Mouse (Mus musculus) heart, postnatal 0 days (tissue): ENCODE results near the gene Zfp28. TPM values are rescaled to one million over a fixed set of nuclear protein-coding genes. Genes with fewer than 3 reads are reported as not detected.

Experiments used
- ATAC-seq: fragments of 200-750 bp; cut with Nextera tagmentation; 2 replicates; pipeline ENCODE4 v1.8.0; 2017; ENCODE audit warnings: low read depth, moderate number of reproducible peaks, moderate library complexity; ENCODE audit not compliant: insufficient read depth
- DNase-seq: peaks from one replicate; pipeline ENCODE4 v3.0.0-alpha.2; 2016; ENCODE audit warnings: low spot score
- H3K27ac ChIP-seq: fragments of 300-500 bp; sonication (generic); 2 replicates; pipeline ENCODE4 v1.5.1; 2014; ENCODE audit warnings: low read depth, mild to moderate bottlenecking
- H3K27me3 ChIP-seq: fragments of 300-500 bp; sonication (generic); 2 replicates; pipeline ENCODE4 v1.6.1; 2014; ENCODE audit warnings: low read length, mixed read lengths; ENCODE audit not compliant: control insufficient read depth, insufficient read depth
- H3K36me3 ChIP-seq: fragments of 300-500 bp; sonication (generic); replicated peaks from 2 replicates; pipeline ENCODE4 v1.6.1; 2014; ENCODE audit warnings: low read length, mixed read lengths; ENCODE audit not compliant: control insufficient read depth, insufficient read depth
- H3K4me1 ChIP-seq: fragments of 300-500 bp; sonication (generic); 2 replicates; pipeline ENCODE4 v1.6.1; 2014; ENCODE audit warnings: antibody characterized with exemption; ENCODE audit not compliant: control insufficient read depth, insufficient read depth
- H3K4me2 ChIP-seq: fragments of 300-500 bp; sonication (generic); 2 replicates; pipeline ENCODE4 v1.6.1; 2014; ENCODE audit warnings: low read depth, mild to moderate bottlenecking, low read length, moderate library complexity
- H3K4me3 ChIP-seq: fragments of 300-500 bp; sonication (generic); 2 replicates; pipeline ENCODE4 v1.5.1; 2014; ENCODE audit warnings: low read depth, low read length
- H3K9ac ChIP-seq: fragments of 300-500 bp; sonication (generic); replicated peaks from 2 replicates; pipeline ENCODE4 v1.6.1; 2014; ENCODE audit warnings: low read depth, low read length, mixed read lengths
- H3K9me3 ChIP-seq: fragments of 300-500 bp; sonication (generic); replicated peaks from 2 replicates; pipeline ENCODE4 v1.6.1; 2016; ENCODE audit warnings: low read length; ENCODE audit not compliant: control insufficient read depth
- CTCF ChIP-seq: IDR thresholded peaks from 2 replicates; pipeline ENCODE4 v1.5.1; 2016; ENCODE audit warnings: antibody characterized with exemption, control low read depth, low read depth
- EP300 ChIP-seq: IDR thresholded peaks from 2 replicates; pipeline ENCODE4 v1.6.1; 2016; ENCODE audit warnings: antibody characterized with exemption, low read depth
- WGBS: fragments of 180-500 bp; shearing (Covaris S2); extraction: QIAGEN DNeasy Blood & Tissue Kit; methylation state at CpG from one replicate; pipeline ENCODE4 v1.1.7; 2014; 5-methylcytosine and 5-hydroxymethylcytosine counted together
- polyA plus RNA-seq: library from polyadenylated mRNA; unstranded; fragments of >200 nt; fragmentation: Nextera tagmentation; extraction: Ambion mirVana; gene quantifications from 2 replicates; pipeline ENCODE4 v1.2.1, GENCODE M21; 2015
- total RNA-seq: library from RNA; depleted of rRNA; stranded (reverse); fragments of >200 nt; gene quantifications from 2 replicates; pipeline ENCODE4 v1.2.3, GENCODE M21; 2014; ENCODE audit warnings: low replicate concordance

Zfp28 gene
- total and polyA plus RNA-seq, 2 experiments from 2014 or later, result 5.3 to 8.0 TPM

DNA sequence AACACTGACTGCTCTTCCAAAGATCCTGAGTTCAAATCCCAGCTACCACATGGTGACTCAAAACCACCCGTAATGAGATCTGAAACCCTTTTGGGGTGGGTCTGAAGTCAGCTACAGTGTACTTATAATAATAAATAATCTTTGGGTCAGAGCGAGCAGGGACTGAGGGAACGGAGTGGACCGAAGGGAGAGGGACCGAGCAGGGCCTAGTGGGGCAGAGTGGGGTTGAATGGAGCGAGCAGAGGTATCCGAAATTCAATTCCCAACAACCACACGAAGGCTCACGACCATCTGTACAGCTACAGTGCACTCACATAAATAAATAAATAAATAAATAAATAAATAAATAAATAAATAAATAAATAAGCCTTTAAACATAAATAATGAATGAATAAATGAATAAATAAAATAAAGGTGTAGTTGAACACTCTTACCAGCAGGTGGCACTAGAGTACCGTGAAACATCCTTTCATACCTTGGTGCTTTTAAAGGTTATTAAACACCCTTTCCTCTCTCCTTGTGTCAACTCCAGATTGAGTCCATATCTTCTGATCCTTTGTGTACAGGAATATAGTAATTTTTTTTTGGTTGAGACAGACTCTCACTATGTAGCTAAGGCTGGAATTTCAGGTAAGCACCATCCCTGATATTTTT lies 24.0 kb upstream of the Zfp28 start:
- Histone ChIP-seq H3K9ac (no peak overlapping the region), H3K9me3 (no peaks in the 10 kb centered on the region), H3K27ac (no peak overlapping the region), H3K4me2 (no peak overlapping the region), H3K27me3 (no peaks in the 10 kb centered on the region), H3K36me3 (no peaks in the 10 kb centered on the region), H3K4me1 (peaks cover 4% of the 10 kb centered on the region; the same call in 1 of the 2 replicates), H3K4me3 (no peak overlapping the region)
- peak; percentile 85 for DNase-seq
- TF ChIP-seq CTCF (peak; percentile 74), EP300 (no peak)
- WGBS, result 49% methylated on average over 10 of the region's 10 CpGs
- ATAC-seq, result no peak

GRCm38 (mm10) chr7:6360477-6361060 lies 22.5 kb upstream of the Zfp28 start:
- no peaks in the 10 kb centered on the region for H3K9me3 ChIP-seq
- ATAC-seq (no peak), DNase-seq (no peak)
- H3K9ac ChIP-seq, result no peak overlapping the region
- no peak overlapping the region for H3K27ac ChIP-seq
- H3K4me1 ChIP-seq, result peaks cover 4% of the 10 kb centered on the region; the same call in 1 of the 2 replicates
- no peak for TF ChIP-seq CTCF
- TF ChIP-seq EP300, result no peak
- H3K36me3 ChIP-seq, result no peaks in the 10 kb centered on the region
- H3K27me3 ChIP-seq, result no peaks in the 10 kb centered on the region
- WGBS, result 12% methylated on average over 9 of the region's 9 CpGs
- no peak overlapping the region for H3K4me2 ChIP-seq
- no peak overlapping the region for H3K4me3 ChIP-seq

DNA sequence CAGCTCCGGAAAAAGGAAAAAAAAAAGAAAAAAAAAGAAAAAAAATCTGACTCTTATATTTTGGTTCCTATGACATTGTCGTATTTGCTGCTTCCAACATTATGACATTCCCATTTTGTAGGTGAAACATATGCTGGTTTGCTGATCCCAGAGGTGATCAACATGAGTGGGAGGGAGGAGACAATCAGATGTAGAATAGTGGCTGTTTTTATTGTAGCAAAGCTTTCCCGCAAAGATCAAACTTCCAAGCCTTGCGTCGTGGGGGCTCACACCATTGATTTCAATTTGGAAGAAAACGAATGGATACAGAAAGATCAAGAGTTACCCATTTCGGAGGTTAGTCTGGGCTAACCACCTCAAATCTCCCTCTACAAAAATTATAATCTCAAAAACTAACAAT lies 21.3 kb upstream of the Zfp28 start:
- Histone ChIP-seq H3K36me3 (no peaks in the 10 kb centered on the region), H3K27ac (peak overlapping the region; percentile 80), H3K9me3 (no peaks in the 10 kb centered on the region), H3K4me1 (peaks cover 4% of the 10 kb centered on the region; the same call in 1 of the 2 replicates), H3K9ac (peak overlapping the region; percentile 55), H3K27me3 (no peaks in the 10 kb centered on the region), H3K4me2 (peak overlapping the region; percentile 71), H3K4me3 (peak overlapping the region; percentile 53)
- DNase-seq (no peak), ATAC-seq (no peak)
- WGBS, result 27% methylated on average over 7 of the region's 7 CpGs
- no peak for TF ChIP-seq CTCF
- no peak for TF ChIP-seq EP300

- peak overlapping the region; percentile 71 for H3K4me2 ChIP-seq
Observed at GRCm38 (mm10) chr7:6362268-6363046, 20.6 kb upstream of the Zfp28 start.

DNA sequence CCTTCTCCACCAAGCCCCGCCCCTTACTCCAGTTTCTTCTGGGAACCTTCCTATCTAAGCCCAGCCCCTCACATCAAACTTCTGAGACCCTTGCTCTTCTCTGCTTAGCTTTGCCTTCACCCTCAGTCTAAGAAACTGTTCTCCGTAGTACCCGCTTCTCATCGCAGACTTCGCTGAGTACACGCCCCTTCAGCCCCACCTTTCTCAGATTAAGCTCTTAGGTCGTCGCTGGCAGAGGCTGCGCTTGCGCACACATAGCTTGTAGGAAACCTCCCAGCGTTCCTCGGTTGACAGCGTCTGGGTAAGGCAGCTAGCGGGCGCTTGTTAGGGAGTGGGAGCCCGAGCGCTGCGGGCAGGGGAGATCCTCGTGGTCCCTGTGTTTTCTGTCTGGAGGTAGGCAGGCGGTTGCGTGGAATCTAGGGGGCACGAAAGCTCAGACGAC lies 20.0 kb upstream of the Zfp28 start, which contains the start of gene Zfp78:
Zfp78 (plus strand) TSS at position 234 of the 442 bp plus-strand sequence.
- WGBS, result under 1% methylated on average over 23 of the region's 23 CpGs

More at GRCm38 (mm10) chr7:6362268-6363046, 20.6 kb upstream of the Zfp28 start:
- H3K9me3 ChIP-seq, result no peaks in the 10 kb centered on the region
- peak; percentile 95 for ATAC-seq
- peak; percentile 99 for DNase-seq
- H3K9ac ChIP-seq, result peak overlapping the region; percentile 55
- WGBS, result under 1% methylated on average over 37 of the region's 38 CpGs
- H3K36me3 ChIP-seq, result no peaks in the 10 kb centered on the region
- TF ChIP-seq EP300, result no peak
- TF ChIP-seq CTCF, result no peak
- H3K4me3 ChIP-seq, result peak overlapping the region; percentile 53
- peak overlapping the region; percentile 80 for H3K27ac ChIP-seq
- H3K27me3 ChIP-seq, result no peaks in the 10 kb centered on the region
- H3K4me1 ChIP-seq, result peaks cover 4% of the 10 kb centered on the region; the same call in 1 of the 2 replicates

More for the DNA sequence above, 20.0 kb upstream of the Zfp28 start, which contains the start of gene Zfp78:
- no peaks in the 10 kb centered on the region for H3K9me3 ChIP-seq
- H3K4me3 ChIP-seq, result peak within 1 kb of the TSS; percentile 53
- H3K27me3 ChIP-seq, result no peaks in the 10 kb centered on the region
- H3K9ac ChIP-seq, result peak within 1 kb of the TSS; percentile 62
- peak; percentile 38 for TF ChIP-seq CTCF
- no peak for TF ChIP-seq EP300
- DNase-seq, result peak; percentile 94
- H3K4me2 ChIP-seq, result peak within 1 kb of the TSS; percentile 71
- H3K27ac ChIP-seq, result peak within 1 kb of the TSS; percentile 80
- peak; percentile 77 for ATAC-seq
- H3K4me1 ChIP-seq, result peaks cover 4% of the 10 kb centered on the region; the same call in 1 of the 2 replicates
- H3K36me3 ChIP-seq, result no peaks in the 10 kb centered on the region
